Mouse (Mus musculus) megakaryocyte progenitor cell, adult 5-6 weeks (primary cell): ENCODE results near the gene 2310050C09Rik. TPM values are rescaled to one million over a fixed set of nuclear protein-coding genes. Genes with fewer than 3 reads are reported as not detected.

Experiments used
- ATAC-seq: replicated peaks from 2 replicates; pipeline ENCODE4 v1.8.0; 2016; ENCODE audit warnings: mild to moderate bottlenecking, moderate TSS enrichment, inconsistent platforms; ENCODE audit not compliant: poor library complexity
- total RNA-seq, 2 experiments: library from RNA; stranded (forward) in 1 of 2; stranded (reverse) in 1 of 2; fragments of 157-497, 149-512 nt in 1 of 2; fragments of 200-1000 nt in 1 of 2; gene quantifications; 2 replicates each; pipeline versions ENCODE4 v1.2.3 to v1.2.4; 2015 to 2017

Gene 2310050C09Rik
- total RNA-seq (2015) (not detected in 2 replicates), total RNA-seq (2017) (not detected in 2 replicates)

- no peak for ATAC-seq
These were observed at the start of gene 2310050C09Rik for GRCm38 (mm10) chr3:92870116-92870515. Gene 2310050C09Rik, minus strand, starts transcription at chr3:92870216.

DNA sequence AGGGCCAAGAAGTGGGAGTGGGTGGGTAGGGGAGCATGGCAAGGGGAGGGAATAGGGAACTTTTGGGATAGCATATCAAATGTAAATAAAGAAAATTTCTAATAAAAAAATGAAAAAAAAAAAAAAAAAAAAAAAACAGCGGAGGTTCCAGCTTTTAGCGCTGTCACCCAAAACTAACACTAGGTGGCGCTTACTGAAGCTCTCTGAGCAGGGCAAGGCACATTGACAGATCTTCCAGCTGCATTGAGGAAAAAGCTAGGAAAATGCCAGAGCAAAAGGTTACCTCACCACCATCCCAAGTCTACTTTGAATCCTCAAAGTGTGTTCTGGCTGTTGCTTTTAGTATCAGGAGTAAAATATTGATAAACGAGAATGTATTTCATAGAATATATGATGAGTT, 37.6 kb upstream of the 2310050C09Rik start:
- ATAC-seq, result peak; percentile 57; the same call in 1 of the 2 replicates

DNA sequence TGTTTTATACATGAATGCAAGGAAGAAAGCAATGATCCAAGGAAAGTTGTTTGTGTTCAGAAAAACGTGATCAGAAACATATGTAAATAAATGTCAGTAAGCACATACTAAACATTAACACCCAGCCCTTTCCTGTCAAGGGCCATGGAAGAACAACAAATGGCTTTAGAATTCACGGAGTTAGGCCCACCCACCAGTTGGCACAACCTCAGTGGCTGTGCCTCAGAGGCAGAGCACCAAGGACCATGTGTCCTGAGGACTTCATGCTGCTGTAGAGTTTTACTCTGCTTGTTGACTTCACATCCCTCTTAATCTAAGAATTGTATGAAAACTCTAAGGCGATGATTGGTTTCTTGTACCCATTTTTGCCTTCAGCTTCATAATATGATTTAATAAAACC, 35.2 kb upstream of the 2310050C09Rik start:
- no peak for ATAC-seq

DNA sequence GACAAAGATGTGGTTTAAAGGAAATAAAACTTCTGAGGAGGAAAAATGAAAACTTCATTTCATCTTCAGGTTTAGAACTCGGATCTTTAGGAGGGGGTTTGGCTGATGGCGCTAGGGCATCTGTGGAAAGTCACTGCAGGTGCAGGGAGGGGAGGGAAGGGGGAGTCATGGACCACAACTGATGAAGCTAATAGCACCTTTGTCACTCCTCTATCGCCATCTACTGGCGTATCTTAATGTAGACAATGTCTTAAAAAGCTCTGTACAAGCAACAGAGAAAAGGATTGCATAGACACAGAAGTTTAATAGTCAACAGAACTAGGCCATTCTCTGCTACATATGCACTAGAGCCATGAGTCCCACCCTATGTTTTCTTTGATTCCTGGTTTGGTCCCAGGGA, 33.6 kb upstream of the 2310050C09Rik start:
- 0 out of 2 replicates have a peak, but pooled peaks have one; percentile 29 for ATAC-seq

GRCm38 (mm10) chr3:92902992-92903391, 33.0 kb upstream of the 2310050C09Rik start:
- ATAC-seq, result peak; percentile 70

GRCm38 (mm10) chr3:92894489-92894888, 24.5 kb upstream of the 2310050C09Rik start:
- ATAC-seq, result no peak

DNA sequence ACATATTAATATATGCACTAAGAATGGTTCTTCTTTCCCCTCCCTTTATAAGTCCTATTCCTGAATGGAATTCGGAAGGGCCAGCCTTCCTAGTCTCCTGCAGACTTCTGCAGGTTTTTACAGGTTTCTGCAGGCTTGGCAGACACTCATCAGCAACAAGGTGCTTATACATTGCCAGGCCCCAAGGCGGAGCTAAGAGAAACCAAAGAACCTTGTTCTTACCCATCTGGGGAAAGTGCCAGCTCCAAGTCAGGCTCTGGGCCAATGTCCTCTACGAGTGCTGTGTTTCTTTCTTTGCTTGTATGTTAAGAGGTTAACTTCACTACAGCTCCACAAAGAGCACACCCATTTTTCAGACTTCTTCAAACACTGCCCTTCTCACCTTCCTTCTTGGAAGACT, 24.0 kb upstream of the 2310050C09Rik start:
- ATAC-seq, result no peak

- ATAC-seq, result no peak
These were observed 4.2 kb upstream of the 2310050C09Rik start for GRCm38 (mm10) chr3:92874180-92874579.

DNA sequence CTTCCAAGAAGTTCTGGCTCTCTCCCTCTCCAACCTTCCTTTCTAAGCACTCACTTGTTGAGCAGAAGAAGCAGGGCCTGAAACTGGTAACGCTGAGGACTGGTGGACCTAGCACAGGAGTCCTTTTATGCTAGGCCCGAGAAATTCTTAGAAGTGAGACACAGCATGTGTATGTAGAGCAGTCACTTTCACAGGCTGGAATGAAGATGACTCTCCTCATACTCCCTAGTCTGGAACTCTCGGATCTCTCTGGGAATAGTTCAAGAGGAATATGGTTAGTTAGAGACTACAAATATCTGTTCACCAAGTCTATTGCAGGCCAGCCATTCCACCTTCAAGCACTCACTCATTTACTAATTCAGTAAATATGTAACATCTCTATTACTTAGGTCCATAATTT, 18.8 kb downstream of the 2310050C09Rik start, which contains the start of gene Lce1l:
Gene Lce1l (minus strand): TSS at position 101 of the 400 bp plus-strand sequence.
- ATAC-seq, result no peak

DNA sequence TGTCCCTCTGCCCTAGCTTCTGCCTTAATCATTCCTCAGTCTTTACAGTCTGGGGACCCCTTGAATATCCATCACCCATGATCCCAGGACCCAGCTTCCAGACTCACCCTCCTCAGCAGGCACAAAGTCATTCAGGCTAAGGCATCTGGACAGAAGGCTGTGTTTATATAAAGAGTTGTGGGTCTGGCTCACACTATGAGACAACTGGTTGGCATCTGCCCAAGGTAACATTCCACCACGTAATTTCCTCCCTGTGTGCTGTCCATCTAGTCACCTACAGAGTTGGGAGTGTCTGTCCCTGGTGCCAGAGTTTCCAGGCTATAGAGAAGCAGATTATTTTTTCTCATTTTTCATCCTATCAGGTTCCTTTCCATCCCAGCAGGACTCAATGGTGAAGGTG, 42.9 kb downstream of the 2310050C09Rik start, which contains the start of gene Kprp:
Gene Kprp (minus strand): TSS at position 140 of the 400 bp plus-strand sequence.
- no peak for ATAC-seq

DNA sequence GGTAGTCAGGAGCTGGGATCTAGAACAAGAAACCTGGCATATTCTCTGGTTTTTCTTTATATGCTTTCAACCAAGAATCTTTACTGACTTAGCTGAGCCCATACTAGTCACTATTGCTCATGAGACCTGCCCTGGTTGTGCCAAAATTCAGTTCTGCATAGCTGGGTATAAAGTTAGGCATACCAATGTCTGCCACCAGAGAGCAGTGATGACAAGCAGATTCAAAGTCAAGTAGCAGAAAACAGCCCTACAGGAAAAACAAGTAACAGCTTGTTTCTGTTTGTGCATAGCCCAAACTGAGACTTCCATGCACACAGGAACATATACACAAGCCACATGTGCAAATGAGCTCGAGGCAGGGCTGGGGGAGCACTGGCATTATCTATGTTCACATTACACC, 44.2 kb downstream of the 2310050C09Rik start:
- no peak for ATAC-seq

Other genes starting within 250 kb of the 2310050C09Rik start
- gene Lce6a, start 248.6 kb downstream of the 2310050C09Rik start, total RNA-seq (2015), result not detected in 2 replicates
- not detected in 2 replicates for gene Lce6a, start 248.6 kb downstream of the 2310050C09Rik start, total RNA-seq (2017)
- gene Lce1a1, start 221.9 kb downstream of the 2310050C09Rik start, total RNA-seq (2015), result not detected in 2 replicates
- gene Lce1a1, start 221.9 kb downstream of the 2310050C09Rik start, total RNA-seq (2017), result not detected in 2 replicates
- gene Lce1b, start 213.3 kb downstream of the 2310050C09Rik start, total RNA-seq (2015), result not detected in 2 replicates
- gene Lce1b, start 213.3 kb downstream of the 2310050C09Rik start, total RNA-seq (2017), result not detected in 2 replicates
- not detected in 2 replicates for gene Lce1a2, start 199.9 kb downstream of the 2310050C09Rik start, total RNA-seq (2015)
- gene Lce1a2, start 199.9 kb downstream of the 2310050C09Rik start, total RNA-seq (2017), result not detected in 2 replicates
- gene Lce1c, start 191.0 kb downstream of the 2310050C09Rik start, total RNA-seq (2015), result not detected in 2 replicates
- gene Lce1c, start 191.0 kb downstream of the 2310050C09Rik start, total RNA-seq (2017), result not detected in 2 replicates
- gene Lce1d, start 183.0 kb downstream of the 2310050C09Rik start, total RNA-seq (2015), result not detected in 2 replicates
- not detected in 2 replicates for gene Lce1d, start 183.0 kb downstream of the 2310050C09Rik start, total RNA-seq (2017)
- not detected in 2 replicates for gene Lce1e, start 161.1 kb downstream of the 2310050C09Rik start, total RNA-seq (2015)
- not detected in 2 replicates for gene Lce1e, start 161.1 kb downstream of the 2310050C09Rik start, total RNA-seq (2017)
- not detected in 2 replicates for gene Lce1f, start 149.9 kb downstream of the 2310050C09Rik start, total RNA-seq (2015)
- not detected in 2 replicates for gene Lce1f, start 149.9 kb downstream of the 2310050C09Rik start, total RNA-seq (2017)
- gene Gm38119, start 131.1 kb downstream of the 2310050C09Rik start, total RNA-seq (2015), result not detected in 2 replicates
- gene Gm38119, start 131.1 kb downstream of the 2310050C09Rik start, total RNA-seq (2017), result not detected in 2 replicates
- not detected in 2 replicates for gene Lce1g, start 117.9 kb downstream of the 2310050C09Rik start, total RNA-seq (2015)
- gene Lce1g, start 117.9 kb downstream of the 2310050C09Rik start, total RNA-seq (2017), result not detected in 2 replicates
- gene Lce1h, start 105.2 kb downstream of the 2310050C09Rik start, total RNA-seq (2015), result not detected in 2 replicates
- not detected in 2 replicates for gene Lce1h, start 105.2 kb downstream of the 2310050C09Rik start, total RNA-seq (2017)
- gene Lce1i, start 91.3 kb downstream of the 2310050C09Rik start, total RNA-seq (2015), result not detected in 2 replicates
- gene Lce1i, start 91.3 kb downstream of the 2310050C09Rik start, total RNA-seq (2017), result not detected in 2 replicates
- not detected in 2 replicates for gene Lce1j, start 79.7 kb downstream of the 2310050C09Rik start, total RNA-seq (2015)
- not detected in 2 replicates for gene Lce1j, start 79.7 kb downstream of the 2310050C09Rik start, total RNA-seq (2017)
- gene Lce1k, start 62.3 kb downstream of the 2310050C09Rik start, total RNA-seq (2015), result not detected in 2 replicates
- gene Lce1k, start 62.3 kb downstream of the 2310050C09Rik start, total RNA-seq (2017), result not detected in 2 replicates
- gene Kprp, start 43.0 kb downstream of the 2310050C09Rik start, total RNA-seq (2015), result not detected in 2 replicates
- not detected in 2 replicates for gene Kprp, start 43.0 kb downstream of the 2310050C09Rik start, total RNA-seq (2017)
- gene Lce1l, start 18.9 kb downstream of the 2310050C09Rik start, total RNA-seq (2015), result not detected in 2 replicates
- not detected in 2 replicates for gene Lce1l, start 18.9 kb downstream of the 2310050C09Rik start, total RNA-seq (2017)
- gene Lce3a, start 56.0 kb upstream of the 2310050C09Rik start, total RNA-seq (2015), result not detected in 2 replicates
- not detected in 2 replicates for gene Lce3a, start 56.0 kb upstream of the 2310050C09Rik start, total RNA-seq (2017)
- not detected in 2 replicates for gene Lce3b, start 62.8 kb upstream of the 2310050C09Rik start, total RNA-seq (2015)
- gene Lce3b, start 62.8 kb upstream of the 2310050C09Rik start, total RNA-seq (2017), result not detected in 2 replicates
- not detected in 2 replicates for gene Lce3c, start 74.3 kb upstream of the 2310050C09Rik start, total RNA-seq (2015)
- not detected in 2 replicates for gene Lce3c, start 74.3 kb upstream of the 2310050C09Rik start, total RNA-seq (2017)
- gene Lce3d, start 87.2 kb upstream of the 2310050C09Rik start, total RNA-seq (2015), result not detected in 2 replicates
- gene Lce3d, start 87.2 kb upstream of the 2310050C09Rik start, total RNA-seq (2017), result not detected in 2 replicates
- gene Lce3e, start 96.8 kb upstream of the 2310050C09Rik start, total RNA-seq (2015), result not detected in 2 replicates
- gene Lce3e, start 96.8 kb upstream of the 2310050C09Rik start, total RNA-seq (2017), result not detected in 2 replicates
- gene Lce3f, start 122.0 kb upstream of the 2310050C09Rik start, total RNA-seq (2015), result not detected in 2 replicates
- not detected in 2 replicates for gene Lce3f, start 122.0 kb upstream of the 2310050C09Rik start, total RNA-seq (2017)
- not detected in 2 replicates for gene Crct1, start 145.5 kb upstream of the 2310050C09Rik start, total RNA-seq (2015)
- not detected in 2 replicates for gene Crct1, start 145.5 kb upstream of the 2310050C09Rik start, total RNA-seq (2017)
- not detected in 2 replicates for gene Lce1m, start 148.8 kb upstream of the 2310050C09Rik start, total RNA-seq (2015)
- not detected in 2 replicates for gene Lce1m, start 148.8 kb upstream of the 2310050C09Rik start, total RNA-seq (2017)
- gene Gm4858, start 198.6 kb upstream of the 2310050C09Rik start, total RNA-seq (2015), result not detected in 2 replicates
- not detected in 2 replicates for gene Gm4858, start 198.6 kb upstream of the 2310050C09Rik start, total RNA-seq (2017)